Mouse (Mus musculus): Measurements from ENCODE around the gene Eif2a. TPM values are rescaled to one million over a fixed set of nuclear protein-coding genes. Genes with fewer than 3 reads are reported as not detected.
A peak's percentile ranks its signal among the peaks of the same experiment; 100 is the strongest.

Eif2a gene
- 10 to 100 TPM; 43.4 to 44.1 TPM for total RNA-seq (2021)
- long read RNA-seq, experiment 1, transcript Eif2a-201 (14 exons, 2,299 nt), result major isoform, 46 of 61 reads
- long read RNA-seq, experiment 1, partial matches to known transcripts, result 2 of 61 reads
- long read RNA-seq, experiment 1, other reads (novel, unspliced or antisense), result 10 of 61 reads
- long read RNA-seq, experiment 2, transcript Eif2a-201 (14 exons, 2,299 nt), result major isoform, 35 of 43 reads
- long read RNA-seq, experiment 2, partial matches to known transcripts, result 4 of 43 reads
- long read RNA-seq, experiment 2, other reads (novel, unspliced or antisense), result 3 of 43 reads

DNA sequence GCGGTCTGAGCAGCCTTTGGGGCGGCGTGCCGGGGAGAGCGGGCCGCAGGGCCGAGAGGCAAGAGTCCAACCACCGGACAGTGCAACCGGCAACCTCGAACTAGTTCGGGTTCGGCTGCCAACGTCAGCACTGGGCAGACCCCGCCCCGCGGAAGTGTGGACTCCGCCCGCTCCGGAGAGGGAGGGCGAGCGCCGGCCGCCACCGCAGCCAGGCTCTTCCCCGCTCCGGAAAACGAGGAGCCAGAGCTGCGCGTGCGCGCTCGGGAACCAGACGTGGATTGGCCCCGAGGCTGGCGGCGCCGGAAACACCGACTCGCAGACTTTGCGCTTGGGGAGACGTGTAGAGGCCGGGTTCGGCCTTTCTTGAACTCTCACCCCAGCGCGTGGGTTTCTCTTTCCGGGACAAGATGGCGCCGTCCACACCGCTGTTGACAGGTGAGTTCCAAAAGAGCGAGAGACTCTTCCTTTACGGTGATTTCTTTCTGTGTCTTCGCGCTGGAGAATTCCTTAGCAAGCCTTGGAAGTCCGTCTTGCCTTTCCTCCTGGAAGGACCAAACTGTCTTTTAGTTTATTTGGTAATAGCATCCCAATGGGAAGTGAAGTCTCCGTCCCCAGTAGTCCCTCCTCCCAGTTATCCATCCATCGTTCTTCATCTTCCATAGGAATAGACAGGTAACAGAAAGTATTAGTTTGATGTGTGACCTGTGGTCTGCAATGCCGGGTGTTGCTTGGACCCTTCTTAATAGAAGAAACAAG lies at the start of gene Eif2a, which contains the start of gene Serp1:
Gene Eif2a (plus strand): TSS at position 170 of the 756 bp plus-strand sequence.
Gene Serp1 (minus strand): TSS at position 241 of the 756 bp plus-strand sequence.
- intact Hi-C loops (cut with DNase I), result no loop called here
- DNase-seq (ENCODE audit: low spot score in 2 of 2), result peak; percentile 98 to 99

DNA sequence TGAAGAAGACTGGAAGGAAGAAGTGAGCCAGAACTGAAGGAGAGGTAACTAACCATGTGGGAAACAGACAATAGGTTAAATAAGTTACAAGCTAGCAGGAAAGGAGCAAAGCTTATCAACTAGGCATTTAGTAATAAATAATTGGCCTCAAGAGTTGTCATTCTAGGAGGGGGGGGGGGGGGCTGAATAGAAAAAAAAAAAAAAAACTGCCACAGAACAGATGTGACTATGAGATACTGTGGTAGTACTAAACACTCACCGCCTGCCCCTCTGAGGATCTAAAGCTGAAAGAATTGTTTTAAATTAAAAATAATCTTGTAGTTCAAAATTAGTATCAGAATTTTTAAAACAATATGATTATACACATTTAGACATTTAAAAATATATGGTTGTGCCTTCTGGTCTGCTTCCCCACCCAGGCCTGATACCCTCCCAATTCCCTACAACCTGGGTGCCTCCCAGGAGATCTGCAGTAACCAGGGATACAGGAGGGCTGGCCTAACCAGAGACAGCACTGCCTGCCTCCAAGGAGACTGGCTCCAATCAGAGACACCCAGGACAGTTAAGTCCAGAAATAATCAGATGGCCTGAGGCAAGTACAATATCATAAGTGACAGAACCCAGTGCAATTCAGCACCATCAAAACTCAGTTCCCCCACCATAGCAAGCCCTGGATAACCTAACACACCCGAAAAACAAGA lies 46.7 kb upstream of the Eif2a start:
- intact Hi-C loops (cut with DNase I), result no loop called here
- DNase-seq (ENCODE audit: low spot score in 2 of 2), result no peak

DNA sequence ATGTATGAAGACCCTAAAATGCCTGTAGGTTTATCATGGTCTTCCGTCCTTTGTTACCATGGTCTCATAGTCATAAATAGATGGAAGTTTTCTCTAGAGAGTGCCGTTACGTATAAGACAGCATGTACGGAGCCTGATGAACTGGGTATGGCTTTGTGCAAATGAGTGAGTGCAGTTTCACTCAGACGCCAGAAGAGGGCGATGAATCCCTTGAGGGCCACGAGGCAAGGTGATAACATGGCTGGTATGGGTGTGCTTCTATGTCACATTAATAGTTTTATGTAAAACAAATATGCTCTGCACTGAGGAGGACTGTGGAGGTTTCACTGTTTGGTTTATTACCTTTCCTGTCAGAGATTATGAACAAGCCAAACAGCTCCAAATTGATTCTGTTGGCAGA lies 39.7 kb upstream of the Eif2a start:
- intact Hi-C loops (cut with DNase I), result no loop called here
- DNase-seq (ENCODE audit: low spot score in 2 of 2), result no peak

DNA sequence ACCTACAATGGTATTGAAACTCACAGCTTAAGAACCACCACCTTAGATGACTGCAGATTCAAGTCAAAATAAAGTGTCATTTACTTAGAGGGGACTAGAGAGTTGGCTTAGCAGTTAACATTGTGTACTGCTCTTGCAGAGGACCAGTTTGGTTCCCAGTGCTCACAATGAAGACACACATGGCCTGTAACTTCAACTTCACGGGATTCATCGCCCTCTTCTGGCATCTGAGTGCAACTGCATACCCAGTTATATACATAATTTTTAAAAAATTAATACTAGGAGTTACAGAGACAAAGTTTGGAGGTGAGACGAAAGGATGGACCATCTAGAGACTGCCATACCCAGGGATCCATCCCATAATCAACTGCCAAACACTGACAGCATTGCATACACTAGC lies 38.5 kb upstream of the Eif2a start:
- intact Hi-C loops (cut with DNase I), result no loop called here
- DNase-seq (ENCODE audit: low spot score in 2 of 2), result no peak

DNA sequence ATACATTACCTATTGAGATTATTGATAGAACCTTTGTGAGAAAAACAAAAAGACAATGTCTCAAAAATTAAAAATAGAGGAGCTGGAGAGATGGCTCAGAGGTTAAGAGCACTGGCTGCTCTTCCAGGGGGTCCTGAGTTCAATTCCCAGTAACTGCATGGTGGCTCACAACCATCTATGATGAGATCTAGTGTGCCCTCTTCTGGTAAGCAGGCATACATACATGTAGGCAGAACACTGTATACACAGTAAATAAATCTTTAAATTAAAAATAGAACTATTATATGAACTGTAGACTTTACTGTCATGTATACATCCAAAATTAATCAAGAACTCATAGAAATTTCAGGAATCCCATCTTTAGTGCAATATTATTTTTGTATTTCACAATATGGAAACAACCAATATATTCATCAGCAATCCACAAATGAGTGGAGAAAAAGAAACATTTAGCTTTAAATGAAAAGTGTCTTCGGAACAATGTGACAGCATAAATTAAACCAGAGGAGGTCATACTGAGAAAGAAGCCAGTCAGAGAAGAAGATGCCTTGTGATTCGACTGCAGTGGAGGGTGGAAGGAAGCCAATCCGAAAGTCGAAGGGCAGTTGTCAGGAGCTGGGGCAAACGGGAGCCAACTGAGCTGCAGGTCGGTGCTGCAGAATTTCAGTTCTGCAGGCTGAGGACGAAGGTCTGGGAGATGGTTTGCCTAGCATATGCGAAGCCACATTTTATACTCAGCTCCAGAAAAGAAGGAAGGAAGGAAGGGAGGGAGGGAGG lies 37.4 kb upstream of the Eif2a start:
- intact Hi-C loops (cut with DNase I), result no loop called here
- DNase-seq (ENCODE audit: low spot score in 2 of 2), result no peak

DNA sequence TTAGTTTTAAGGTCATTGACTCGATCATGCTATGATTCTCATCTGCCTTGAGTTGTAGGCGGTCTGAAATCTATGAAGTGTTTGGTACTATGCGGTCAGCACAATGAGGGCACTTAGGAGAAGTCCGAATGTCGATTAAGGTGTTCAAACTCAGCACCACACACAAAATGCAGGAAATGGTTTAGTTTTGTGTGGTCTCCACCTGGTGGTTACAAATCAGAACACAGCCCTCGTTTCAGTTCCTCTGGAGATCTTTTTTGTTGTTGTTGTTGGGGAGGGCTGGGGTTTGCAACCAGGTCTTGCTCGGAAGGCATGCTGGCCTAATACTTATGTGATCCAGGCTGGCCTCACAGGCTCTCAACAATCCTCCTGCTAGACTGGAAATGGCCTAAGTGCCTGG lies 34.8 kb upstream of the Eif2a start:
- intact Hi-C loops (cut with DNase I), result loop anchor here (2.0 to 10.0 kb wide), 3 partner anchors 73 to 646 kb away; partner anchors contain the start of gene Pfn2
- DNase-seq (ENCODE audit: low spot score in 2 of 2), result peak; percentile 46 to 54

DNA sequence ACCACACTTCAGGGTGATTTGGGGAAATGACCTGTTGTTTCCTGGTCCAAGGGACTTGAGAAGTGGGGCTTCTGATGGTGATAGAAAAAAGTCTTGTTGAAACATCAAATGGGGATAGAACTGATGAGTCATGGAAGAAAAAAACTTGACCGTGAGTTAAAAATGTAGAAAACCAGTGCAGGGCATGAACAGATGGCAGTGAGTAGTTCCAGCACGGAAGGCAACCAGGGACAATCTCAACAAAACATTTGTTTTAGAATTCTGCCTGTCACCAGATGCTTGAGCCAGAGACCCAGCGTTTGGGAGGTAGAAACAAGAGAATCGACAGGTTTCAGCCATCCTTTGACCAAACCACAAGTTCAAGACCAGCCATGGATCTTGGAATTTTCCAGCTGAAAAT lies 32.0 kb upstream of the Eif2a start:
- intact Hi-C loops (cut with DNase I), result loop anchor here (5.0 to 10.0 kb wide), 2 partner anchors 76 to 649 kb away; partner anchors contain the start of gene Pfn2
- peak; percentile 34 to 68 for DNase-seq (ENCODE audit: low spot score in 2 of 2)

DNA sequence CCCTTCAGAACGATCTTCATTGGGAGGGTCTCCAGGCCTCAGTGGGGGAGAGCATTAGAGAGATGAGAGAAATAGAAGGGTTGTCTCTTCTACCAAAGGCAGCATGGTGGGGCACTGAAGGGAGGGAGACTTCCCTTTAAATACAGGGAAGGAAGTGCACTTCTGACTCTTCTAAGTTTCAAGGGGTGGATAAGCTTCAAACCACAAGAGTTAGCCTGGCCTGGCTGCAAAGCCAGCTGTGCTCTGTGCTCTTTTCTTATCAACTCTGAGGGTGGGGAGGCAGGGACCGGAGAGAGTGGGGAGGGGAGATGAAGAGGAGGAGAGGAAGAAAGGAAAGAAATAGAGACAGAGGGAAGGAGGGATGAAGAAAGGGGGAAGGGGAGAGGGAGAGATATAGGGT lies 23.7 kb upstream of the Eif2a start:
- no peak for DNase-seq (ENCODE audit: low spot score in 2 of 2)
- intact Hi-C loops (cut with DNase I), result no loop called here

DNA sequence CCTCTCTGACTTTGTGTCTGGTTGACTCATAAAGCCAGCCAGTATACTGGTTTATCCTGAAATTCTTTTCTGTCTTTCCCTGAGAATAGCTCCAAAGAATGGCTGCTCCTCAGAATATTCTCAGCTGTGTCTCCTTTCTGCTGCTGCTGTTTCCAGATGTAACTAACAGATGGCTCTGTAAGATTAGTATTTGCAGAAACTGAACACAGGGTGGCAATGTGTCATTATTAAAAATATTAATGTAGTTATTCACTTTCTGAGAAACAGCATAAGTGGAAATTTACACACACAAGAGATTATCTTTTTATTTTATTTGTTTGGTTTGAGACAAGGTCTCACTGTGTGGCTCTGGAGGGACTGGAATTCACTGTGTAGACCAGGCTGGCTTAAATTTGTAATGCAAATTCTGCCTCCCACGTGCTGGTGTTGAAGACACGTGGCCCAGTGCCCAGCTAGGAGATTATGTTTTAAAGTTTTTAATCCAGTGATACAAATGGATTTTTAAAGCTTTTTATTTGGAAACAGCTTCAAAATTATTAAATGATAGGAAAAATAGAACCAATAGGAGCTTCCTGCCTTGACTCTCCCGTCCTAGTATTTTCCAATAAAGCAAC lies 21.8 kb upstream of the Eif2a start:
- DNase-seq (ENCODE audit: low spot score in 2 of 2), result no peak
- intact Hi-C loops (cut with DNase I), result no loop called here

DNA sequence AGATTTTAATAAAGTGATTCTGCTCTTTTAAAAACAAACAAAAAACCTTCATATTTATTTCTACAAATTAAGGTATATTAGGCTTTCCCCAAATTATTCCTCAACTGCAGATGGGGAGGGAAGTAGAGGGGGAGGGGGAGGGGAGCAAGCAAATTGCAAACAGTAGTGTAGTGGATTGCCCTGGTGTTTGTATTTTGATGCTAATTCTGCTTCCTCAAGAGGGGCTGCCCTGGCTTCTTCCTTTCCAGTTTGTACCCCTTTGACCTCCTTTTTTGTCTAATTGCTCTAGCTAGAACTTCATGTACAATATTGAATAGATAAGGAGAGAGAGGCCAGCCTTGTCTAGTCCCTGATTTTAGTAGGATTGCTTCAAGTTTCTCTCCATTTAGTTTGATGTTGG lies 20.9 kb upstream of the Eif2a start:
- no peak for DNase-seq (ENCODE audit: low spot score in 2 of 2)
- intact Hi-C loops (cut with DNase I), result no loop called here

DNA sequence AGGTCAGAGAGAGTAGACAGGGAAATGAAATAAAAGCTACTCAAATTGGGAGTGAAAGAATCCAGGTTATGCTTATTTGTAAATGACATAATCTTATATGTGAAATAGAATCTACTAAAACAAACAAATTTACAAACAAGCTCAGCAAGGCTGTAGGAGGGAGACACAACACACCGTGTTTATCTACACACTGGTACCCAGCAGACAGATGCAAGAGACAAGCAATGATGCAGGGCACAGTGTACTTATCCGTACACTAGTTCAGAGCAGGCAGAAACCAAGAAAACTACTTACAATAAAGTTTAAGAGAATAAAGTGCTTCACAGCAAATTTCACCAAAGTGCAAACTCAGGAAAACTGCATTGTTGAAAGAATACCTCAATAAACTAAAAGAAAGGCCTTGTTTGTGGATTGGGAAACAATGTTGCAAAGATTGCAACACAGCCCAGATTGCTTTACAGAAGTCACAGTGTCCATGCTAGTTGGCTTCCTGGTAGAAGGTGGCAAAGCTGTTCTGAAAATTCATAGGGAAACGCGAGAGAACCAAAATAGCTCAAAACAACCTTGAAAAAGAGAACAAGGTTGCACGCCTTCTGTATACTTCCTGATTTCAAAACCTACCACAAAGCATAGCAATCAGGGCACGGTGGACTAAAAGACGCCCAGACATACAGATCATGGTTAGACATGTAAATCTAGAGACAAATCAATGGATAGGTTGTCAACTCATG lies 17.4 kb upstream of the Eif2a start:
- intact Hi-C loops (cut with DNase I), result no loop called here
- no peak for DNase-seq (ENCODE audit: low spot score in 2 of 2)

DNA sequence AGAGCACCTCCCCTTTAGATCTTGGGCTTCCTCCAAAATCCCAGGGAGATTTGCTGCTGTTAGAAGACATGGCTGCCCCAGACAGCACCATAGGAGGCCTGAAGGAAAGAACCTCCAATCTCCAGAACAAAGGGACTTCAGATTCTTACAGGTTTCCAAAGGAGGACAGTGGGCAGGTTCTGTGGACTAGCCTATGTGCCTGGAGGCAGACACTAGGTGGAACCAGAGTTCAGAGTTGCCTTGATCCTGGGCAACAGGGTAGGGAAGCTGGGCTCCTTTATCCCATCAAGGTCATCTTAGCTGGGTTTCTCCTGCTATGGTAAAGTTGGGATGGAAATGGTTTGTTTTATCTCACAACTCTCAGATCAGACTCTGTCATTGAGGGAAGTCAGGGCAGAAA lies 14.0 kb upstream of the Eif2a start:
- intact Hi-C loops (cut with DNase I), result no loop called here
- no peak for DNase-seq (ENCODE audit: low spot score in 2 of 2)

DNA sequence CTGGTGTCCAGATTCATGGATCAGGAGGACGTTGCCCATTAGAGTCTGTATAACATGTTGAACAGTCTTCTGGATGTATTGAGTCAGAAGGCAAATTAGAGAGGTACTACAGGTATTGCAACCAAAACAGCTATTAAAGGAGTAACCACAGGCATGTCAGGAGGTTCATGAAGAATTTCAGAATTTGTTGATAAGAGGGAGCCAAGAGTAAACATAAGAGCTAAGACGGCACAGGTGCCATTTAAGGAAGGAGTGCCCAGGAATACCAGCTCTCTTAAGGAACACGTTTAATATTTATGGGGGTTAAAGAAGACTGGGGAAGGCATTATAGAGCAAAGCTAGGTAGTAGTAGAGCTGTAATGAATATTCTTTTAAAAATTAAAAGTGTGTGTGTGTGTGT lies 12.9 kb upstream of the Eif2a start:
- intact Hi-C loops (cut with DNase I), result no loop called here
- DNase-seq (ENCODE audit: low spot score in 2 of 2), result no peak

DNA sequence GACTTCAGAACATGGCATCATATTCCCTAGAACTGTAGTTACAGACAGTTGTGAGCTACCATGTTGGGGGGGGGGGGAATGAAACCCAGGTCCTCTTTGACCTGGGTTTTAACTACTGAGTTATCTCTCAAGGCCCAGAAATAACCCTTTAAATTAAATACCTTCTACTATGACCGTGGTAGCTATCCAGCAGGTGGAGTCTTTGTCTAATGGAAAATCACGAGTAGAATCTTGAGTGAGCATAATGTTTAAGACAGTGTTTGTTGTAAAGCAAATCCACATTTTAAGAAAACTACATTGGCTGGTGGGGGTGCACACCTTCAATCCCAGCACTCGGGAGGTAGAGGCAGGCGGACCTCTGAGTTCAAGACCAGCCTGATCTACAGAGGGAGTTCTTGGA lies 12.1 kb upstream of the Eif2a start:
- no peak for DNase-seq (ENCODE audit: low spot score in 2 of 2)
- intact Hi-C loops (cut with DNase I), result no loop called here

DNA sequence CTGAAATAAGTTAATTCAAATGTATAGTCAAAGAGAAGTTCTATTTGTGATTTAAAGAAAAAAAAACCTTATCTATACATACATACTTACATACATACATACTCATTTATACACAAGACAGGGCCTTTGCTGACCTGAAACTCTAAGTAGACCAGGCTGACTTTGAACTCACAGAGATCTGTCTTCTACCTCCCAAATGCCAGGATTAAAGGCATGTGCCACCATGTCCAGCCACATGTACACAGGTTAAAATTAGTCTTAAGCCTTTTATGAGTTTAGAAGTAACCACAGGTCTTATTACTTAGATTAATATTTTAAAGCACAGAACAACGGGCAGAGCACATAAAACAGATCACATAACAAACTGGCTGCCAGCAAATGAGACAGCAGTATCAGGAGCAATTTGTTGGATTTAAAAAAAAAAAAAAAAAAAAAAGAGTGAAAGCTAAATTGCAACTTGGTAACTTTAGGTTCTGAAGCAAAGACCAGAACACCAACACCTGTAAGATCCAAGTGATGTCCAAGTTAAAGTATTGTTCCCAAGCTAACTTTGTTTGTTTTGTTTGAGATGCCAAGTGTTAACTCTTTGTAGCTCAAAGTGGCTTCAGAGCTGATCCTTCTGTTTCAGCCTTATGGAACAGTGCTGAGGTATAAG lies 9.5 kb upstream of the Eif2a start:
- DNase-seq (ENCODE audit: low spot score in 2 of 2), result no peak
- intact Hi-C loops (cut with DNase I), result no loop called here

DNA sequence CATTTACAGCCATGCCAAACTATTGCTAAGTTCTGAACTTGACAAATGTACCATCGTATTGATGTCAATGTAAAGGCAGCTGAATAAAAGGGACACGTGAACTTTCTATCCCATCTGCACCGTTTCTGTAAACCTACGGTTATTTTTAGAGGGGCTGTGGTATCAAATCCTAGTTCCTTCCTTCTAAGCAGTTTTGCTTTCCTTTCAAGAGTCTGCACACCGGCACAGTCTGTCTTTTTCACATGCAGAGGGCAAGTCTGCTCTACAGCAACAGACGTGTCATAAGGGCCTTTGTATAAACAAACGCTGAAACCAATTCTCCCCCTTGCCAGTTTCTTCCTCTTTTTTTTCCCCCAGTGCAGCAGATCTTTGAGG lies 9.0 kb upstream of the Eif2a start:
- intact Hi-C loops (cut with DNase I), result no loop called here
- no peak for DNase-seq (ENCODE audit: low spot score in 2 of 2)

DNA sequence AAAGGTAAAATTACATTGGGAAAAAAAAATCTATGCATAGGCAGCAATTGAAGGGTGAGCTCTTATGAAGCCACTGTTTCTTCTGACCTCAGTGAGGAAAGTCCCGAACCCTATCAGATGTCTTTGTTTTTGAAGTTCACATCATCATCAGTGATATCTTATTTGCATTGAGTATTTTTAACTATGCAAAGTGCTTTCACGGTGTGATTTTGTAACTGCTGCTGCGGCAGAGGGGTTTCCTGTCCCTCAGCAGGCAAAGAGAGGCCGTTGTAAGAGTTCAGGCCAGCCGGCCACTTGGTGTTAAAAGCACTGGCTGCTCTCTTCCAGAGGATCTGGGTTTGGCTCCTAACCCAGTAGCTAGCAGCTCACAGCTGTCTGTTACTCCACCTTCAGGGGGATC lies 8.4 kb upstream of the Eif2a start:
- intact Hi-C loops (cut with DNase I), result no loop called here
- DNase-seq (ENCODE audit: low spot score in 2 of 2), result no peak

DNA sequence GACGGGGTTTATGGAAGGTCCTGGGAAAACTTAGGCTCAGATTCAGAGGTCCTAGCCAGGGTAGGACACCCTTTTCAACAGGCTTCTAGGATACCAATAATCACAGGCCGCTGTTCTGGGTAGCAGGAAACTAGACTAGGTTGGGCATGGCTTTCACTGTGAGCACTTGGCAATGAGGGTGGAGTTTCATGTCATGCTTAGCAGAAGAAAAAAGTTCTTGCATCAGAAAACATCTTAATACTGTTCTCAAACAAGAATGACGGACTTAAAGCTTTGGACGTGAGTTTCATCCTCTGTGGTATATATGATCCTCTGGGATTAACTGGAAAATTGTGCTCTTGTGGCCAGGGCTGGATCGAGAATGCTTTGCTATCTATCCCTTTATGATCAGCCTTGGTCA lies 7.8 kb upstream of the Eif2a start:
- intact Hi-C loops (cut with DNase I), result no loop called here
- DNase-seq (ENCODE audit: low spot score in 2 of 2), result no peak
